Mouse (Mus musculus): ENCODE results near the gene Fam185a.

The Fam185a gene

DNA sequence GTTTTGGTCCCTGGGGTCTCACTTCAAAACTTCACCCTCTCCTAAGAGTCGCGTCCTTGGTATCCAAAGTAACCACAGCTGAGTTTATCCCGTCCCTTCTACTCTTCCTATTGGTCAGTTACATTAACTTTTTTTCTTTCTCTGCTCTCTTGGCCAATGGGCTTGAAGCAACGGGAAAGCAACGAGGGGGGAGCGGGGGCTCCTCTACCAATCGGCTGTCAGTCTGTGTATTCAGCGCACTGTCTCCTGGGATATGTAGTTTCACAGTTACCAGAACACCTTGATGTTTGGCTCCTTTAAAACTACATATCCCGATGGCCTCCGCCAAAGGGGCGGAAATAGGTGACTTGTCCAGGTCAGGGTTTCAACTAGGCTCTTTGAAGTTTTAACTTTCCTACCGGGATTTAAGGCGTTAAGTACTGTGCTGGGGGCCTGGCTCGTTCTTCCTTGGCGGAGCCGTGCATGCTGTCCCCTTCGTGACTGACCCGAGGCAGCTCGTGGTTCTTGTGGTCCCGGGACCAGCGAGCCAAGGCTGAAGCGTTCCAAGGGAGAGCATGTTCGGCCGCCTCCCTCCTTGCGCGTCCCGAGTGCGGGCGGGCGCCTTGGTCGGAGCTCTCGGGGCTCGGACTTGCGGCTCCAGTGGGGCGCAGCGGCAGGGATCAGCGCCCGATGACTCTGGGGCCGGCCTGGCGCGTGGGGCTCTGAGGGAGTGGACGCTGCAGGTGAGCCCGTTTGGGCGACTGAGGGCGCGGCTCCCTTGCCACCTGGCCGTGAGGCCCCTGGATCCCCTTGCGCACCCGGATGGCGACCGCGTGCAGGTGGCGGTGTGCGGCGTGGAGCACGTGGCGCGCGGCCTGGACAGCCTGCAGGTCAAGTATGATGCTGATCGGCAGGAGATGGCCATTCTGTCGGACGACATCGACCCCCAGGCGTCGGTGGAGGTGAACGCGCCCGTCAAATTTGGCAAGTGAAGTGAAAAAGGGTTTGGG is at the start of gene Fam185a, which contains the start of gene Ccdc146:
Gene Fam185a (plus strand): TSS at position 345 of the 989 bp plus-strand sequence.
Gene Ccdc146 (minus strand): TSS at position 64 of the 989 bp plus-strand sequence.
- DNase-seq (ENCODE audit: low read depth) = peak; percentile 96

DNA sequence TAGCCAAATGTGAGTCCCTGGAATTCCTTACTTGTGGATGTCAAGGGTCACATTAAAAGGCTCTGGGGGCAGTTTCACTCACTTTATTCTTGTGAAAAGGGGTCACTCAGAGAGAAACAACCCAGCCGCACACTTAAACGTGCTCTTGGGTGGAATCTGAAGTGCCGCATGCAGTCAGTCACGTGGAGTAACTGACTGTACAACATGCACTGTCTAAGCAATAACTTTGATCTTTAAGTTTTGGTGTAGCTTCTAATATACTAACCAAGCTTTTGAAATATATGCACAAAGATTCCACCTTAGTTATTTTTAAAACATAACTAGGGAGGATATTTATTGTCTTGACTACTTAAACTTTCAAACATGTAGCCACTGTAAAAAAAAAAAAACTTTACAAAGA is 47.8 kb upstream of the Fam185a start:
- no peak for DNase-seq (ENCODE audit: low read depth)

DNA sequence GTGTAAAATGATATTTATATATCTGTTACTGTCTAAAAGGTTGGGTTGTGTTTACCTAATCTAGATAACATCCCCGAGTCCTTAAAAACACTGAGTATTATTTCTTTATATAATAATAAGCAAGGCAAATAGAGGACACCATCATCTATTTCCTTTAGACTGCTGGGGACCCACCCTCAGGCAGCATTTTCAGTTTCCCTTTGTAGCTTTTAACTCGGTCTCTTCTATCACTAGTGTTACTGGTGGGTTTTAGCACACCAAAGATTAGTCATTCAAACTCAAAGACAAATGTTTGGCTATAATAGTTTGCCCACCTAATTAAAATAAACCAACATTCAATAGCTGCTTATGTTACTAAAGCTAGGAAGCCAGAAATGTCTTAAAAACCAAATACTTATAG is 46.4 kb upstream of the Fam185a start:
- DNase-seq (ENCODE audit: low read depth) = no peak

DNA sequence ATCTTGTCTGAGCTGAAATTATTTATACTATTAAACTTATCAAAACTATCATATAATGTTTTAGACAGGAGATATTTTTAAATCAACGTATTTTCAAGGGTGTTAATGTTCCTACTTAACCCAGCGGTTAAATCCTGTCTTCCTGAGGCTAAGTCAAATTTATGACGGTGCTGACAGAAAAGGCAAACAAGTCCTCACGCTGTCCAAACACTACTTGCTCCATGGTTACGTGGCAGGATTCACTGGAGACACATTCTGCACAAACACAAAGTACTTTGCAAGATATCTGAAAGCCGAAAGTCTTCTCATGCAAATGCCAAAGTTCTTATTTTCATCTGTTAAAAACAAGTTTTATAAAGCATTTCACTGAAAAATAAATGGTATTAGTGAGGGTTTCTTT is 42.8 kb upstream of the Fam185a start:
- DNase-seq (ENCODE audit: low read depth) = no peak

DNA sequence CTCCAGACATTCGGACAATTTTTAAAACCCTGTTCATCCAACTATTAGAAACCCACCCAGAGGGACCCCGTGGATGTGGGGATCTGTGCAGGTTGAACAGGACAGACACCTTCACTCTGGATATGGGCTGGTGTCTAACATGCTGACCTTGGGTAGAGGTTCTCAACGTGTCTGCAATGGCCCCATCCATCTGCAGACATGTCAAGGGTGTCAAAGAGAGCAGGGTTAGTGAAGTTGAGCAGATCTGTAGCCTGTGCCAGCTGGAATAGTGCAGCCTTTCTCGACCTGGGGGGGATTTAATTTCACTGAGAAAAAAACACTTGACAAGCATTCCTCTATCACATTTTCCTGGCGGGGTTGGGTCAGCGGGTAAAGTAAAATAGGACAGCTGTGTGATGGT is 42.1 kb upstream of the Fam185a start:
- DNase-seq (ENCODE audit: low read depth) = no peak

DNA sequence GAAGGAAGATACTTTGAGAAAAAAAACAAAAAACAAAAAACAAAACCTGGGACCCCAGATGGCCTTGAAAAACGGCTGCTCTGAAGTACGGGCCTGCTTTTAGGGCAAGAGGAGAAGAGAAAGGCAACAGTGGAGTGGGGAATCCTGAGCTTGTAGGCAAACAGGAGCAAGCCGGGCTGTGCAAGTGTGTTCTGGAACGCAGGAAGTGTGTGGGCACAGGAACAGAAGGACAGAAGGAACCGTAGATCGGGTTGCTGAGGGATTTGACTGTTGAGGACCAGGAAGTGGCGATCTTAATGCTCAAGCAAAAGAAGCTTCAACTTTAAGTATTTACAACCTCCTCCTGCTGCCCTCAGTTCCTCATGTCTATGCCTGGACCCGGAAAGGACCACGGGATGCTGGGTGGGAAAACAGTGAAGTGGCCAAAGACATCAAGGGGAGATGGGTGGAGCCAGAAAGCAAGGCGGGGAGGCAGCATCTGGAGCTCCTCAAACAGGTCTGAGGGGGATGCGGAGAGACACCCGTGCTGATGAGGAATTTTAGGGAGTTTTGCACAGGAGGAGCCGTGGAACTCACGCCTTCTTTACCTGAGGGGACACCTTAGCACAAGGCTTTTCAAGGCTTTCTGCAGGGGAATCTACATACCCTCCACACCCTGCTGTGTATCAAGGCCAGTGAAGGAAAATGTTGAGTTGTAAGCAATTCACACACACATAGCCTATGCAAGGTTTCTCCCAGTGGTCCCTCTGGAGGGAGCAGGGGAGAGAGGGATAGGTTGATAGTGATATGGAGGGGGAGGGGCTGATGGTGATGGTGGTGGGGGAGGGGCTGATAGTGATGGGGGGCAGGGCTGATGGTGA is 41.1 kb upstream of the Fam185a start:
- no peak for DNase-seq (ENCODE audit: low read depth)

DNA sequence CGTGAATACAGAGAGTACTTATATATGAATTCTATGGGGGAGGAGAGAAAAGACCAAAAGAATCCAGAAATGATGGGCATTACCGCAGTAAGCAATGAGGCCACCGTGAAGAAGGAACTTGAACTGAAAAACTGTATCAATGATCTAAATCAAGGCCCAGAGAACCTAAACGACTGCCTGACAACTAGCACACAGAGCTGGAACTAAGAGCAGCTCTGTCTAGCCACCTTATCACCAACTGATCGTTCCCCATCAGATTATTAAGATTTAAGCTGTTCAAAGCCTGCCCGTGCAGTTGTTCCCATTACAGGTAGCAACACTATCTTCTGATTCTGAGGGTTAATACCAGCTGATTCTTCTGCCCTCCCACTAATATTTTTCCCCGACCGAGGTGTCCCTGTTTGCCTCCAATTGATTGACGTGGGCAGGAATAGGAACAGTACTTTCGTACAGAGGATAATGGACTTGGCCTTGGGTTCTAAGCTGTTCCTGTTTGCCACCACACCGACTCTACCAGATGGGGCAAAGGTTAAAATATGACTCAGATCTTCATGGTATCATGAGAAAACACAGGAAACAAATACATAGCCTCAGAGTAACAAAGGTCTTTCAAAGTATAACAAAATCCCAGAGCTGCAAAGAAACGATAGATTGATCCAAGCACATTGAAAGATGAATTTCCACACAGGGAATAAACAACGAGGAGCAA is 40.4 kb upstream of the Fam185a start:
- DNase-seq (ENCODE audit: low read depth) = no peak

DNA sequence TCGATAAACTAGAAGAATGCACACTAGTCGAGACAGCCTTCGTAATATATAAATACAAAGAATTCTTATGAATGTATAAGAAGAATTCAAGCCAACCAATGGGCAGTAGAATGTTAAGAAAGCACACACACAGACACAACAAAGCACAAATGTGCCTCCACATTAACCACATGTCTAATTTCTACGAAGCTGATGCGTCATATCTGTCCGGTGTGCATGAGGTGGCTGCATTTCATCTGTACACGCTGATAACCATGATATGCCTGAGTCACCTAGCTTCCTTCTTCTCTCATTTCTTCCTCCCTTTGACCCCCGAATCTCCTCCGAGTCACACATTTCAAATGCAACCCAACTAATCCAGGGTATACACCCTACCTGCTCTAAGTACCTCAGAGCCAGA is 39.8 kb upstream of the Fam185a start:
- no peak for DNase-seq (ENCODE audit: low read depth)

DNA sequence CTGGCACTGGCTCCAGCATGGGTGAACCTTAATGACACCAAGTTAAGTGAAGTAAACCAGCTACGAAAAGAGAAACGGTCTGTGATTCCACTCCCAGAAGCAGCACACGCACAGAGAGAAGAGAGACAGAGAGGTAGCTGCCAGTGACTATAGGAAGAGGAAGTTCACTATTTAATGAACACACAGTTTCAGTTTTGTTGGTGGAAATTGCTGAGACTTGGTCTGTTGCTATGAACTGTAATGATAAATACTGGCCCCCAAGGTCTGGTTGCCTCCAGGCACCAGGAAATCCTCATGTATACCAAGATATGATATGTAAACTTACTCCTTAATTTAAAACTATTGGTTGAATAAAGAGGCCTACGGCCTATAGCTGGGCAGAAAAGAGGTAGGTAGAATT is 38.3 kb upstream of the Fam185a start:
- DNase-seq (ENCODE audit: low read depth) = no peak

DNA sequence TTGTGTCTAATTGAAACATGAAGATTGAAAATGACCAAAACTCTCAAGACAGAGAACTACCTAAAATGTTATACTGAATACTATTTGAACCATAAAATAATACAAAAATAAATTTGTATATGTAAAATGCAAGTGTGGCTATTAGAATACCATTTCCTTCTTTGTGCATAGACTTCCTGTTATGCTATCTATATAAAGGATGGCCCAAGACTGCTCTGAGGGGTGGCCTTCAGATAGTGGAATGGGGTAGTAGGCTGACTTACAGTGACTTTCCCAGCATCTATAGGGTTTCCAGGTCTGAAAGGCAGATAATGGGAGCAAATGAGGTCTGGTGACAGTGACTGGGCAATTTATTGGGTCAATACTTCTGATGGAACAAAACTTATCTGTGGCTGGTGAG is 37.4 kb upstream of the Fam185a start:
- no peak for DNase-seq (ENCODE audit: low read depth)

DNA sequence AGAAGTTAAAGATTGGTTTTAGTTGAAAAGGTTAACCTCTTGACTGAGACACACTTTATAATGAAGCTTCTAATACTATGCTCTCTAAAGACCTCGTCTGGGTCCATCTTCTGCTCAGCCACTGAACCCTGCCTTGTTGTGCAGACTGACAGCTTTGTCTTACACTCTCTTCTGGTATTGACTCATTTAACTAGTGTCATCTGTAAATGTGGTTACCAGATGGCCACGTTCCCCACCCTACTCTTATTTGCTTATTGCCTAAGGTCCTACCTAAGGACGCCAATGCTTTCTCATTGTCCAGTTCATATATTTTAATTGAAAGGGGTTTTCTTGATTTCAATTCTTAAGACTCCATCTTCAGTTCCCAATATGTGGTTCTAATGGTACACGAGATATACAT is 35.9 kb upstream of the Fam185a start:
- DNase-seq (ENCODE audit: low read depth) = no peak

DNA sequence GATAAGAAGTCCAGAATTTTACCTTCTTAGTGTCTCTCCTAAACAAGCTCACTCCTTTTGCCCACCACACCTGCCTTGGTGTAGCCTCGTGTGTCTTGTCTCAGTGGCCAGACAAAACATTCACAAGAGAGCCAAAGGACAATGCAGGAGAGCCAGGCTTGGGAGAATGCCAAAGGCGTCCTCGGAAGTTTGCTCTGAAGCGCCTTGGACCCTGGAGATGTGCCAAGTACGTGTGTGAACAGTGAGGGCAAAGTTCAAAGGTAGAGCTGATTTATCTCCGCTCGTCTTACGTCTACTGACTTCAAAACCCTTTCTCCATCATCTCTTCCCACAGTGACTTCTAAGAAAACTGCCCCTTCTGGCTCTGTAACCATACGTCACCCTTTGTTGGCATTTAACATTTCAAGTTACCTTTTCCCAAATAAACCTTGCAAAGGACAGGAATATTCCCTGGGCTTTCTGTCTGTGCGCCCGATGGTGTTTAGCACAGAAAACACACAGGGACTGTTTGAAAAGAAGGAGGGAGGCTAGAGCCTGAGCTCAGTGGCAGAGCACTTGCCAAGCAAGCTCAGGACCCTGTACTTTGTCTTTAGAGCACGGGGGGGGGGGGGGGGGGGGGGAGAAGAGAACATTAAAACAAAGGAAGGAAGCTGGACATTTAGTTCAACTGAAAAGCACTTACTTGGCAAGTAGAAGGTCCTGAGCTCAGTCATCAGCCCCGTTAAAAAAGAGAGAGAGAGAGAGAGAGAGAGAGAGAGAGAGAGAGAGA is 33.0 kb upstream of the Fam185a start:
- DNase-seq (ENCODE audit: low read depth) = no peak

DNA sequence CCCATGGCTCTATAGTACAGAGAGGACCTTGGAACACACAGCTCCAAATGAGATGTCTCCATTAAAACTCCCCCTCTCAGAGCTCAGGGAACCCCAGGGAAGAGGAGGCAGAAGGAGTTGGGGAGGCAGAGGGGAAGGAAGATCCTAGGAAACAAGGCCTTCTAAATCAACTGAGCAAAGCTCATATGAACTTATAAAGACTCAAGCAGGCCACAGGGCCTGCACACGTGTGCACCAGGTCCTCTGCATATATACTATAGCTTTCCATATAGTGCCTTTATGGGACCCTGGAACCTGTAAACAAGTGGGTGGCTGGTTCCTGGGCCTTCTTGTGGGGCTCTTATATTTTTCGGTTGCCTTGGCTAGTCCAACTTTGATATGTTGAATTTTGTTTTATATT is 30.2 kb upstream of the Fam185a start:
- no peak for DNase-seq (ENCODE audit: low read depth)

DNA sequence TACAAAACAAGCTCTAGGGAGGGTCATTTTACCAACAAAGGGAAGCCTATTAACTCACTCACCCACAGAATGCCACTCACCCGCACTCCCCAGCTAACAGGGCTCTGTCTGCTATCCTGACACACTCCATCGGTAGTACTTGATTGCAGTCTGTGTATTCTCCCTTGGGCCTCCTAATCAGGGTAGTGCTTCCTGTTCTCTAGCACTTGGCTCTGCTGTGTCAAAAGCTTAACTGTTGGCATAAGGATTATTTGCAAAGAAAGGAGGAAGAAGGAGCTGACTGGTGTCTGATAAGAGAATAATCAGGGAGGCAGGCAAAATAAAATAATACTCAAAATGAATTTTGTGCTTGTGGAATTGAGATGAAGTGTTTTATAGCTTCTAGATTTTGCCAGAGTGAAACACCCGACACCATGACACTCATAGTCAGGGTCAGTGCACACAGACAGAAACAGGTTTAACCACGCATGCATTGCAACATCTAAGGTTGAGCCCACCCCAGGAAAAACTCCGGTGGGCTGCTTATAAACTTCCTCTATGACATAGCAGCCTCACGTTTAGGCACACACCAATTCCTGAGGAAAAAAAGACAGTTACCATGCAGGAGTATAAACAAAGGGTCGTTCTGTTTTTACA is 29.4 kb upstream of the Fam185a start:
- DNase-seq (ENCODE audit: low read depth) = no peak

DNA sequence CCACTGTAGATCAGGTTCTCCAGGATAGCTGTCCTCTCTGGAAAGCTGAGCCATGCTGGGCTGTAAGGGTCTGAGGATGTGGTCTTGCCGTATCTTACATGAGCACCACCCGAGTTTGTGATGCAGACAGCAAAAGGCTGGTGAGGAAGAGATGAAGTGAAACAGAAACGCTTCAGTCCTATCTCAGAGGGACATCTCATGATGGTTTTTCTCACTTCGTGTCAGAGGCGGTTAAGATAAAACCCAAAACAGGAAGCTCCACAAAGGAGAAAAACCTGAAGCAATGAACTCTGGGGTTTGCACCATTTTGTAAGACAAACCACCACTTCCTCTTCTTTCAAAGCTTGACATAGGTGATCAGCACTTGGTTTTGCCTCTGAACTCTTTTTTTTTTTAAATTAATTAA is 13.5 kb upstream of the Fam185a start:
- DNase-seq (ENCODE audit: low read depth) = peak; percentile 92

DNA sequence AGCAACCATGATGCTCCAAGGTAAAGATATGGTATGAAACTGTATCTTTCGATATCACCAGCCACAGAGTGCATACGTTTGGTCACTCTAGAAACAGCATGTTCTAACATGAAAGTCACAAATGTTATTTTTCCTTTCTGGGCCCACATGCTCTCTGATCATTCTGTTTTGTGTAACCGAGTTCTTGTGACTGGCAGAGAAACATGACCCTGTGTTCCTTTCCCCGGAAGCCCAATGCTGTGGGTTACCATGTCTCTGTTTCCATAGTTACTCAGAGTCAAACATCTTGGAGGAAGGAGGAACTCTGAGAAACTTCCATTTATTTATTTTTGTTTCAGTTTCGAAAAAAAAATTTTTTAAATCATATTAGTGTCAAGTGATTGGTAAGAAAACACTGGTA is 12.7 kb upstream of the Fam185a start:
- peak; percentile 83 for DNase-seq (ENCODE audit: low read depth)

DNA sequence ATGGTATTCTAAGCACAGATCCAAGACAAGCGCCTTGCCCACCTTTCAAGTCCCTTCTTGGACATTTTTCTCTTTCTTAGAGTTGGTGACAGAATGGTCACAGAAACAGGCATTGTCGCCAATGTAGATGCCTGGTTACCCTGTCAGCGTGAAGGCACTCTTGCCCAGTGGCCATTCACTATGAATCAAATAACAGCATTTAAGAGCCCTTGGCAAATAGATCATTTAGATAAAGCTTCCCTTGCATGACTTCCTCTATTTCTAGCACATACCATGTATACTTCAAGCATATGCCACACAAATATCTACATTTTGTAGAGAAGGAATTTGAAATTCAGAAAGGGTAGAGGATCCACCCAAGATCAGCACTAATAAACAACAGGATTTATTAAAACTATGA is 11.4 kb upstream of the Fam185a start:
- peak; percentile 14 for DNase-seq (ENCODE audit: low read depth)

DNA sequence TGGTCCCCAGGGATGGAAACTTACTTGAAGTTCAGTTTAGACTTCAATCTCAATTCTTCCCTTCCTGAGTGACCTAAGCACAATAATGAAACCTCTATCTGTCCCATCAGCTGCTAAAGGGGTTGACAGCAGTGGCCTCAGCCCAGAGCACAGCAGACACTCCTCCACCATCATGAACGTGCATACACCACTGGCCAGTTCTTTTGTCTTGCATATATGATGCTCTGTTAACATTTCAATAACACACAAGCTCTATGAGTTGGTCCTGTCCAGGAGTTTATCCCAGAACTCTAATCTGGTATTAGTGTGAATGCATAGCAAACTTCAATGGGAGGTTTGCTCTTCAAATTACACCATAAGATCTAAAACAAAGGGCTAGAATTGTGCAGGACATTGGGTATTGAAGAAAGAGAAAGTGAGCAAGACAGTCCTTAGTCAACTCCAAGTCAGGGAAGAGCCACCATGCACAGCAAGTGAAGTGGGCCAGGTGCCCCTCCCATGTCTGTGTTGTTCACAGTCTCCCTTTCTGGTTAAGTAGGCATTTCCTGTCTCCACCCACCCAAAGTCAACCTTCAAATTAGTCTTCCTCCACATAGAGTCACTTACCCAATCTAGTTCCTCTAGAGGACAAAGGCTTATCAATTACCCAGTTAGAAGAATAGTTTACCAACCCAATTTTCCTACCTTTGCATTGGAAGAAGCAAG is 10.5 kb upstream of the Fam185a start:
- DNase-seq (ENCODE audit: low read depth) = peak; percentile 64

DNA sequence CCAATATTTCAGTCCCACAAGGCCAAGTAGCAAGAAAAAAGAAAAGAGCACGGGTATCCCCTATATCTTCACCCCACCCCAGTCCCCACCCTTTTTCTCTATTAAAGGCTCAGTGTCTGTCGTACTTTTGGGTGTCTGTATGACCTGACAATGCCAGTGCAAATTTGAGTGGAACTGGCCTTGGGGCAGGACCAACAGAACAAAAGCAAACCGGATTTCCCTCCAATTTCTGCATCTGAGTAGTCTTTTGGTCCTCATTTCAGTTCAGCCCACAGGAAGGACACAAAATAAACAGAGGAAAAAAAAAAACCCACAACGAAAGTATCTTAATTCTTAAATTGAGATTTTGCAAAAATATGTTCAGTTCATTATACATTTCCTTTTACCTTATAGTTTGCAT is 6.1 kb upstream of the Fam185a start:
- DNase-seq (ENCODE audit: low read depth) = no peak

DNA sequence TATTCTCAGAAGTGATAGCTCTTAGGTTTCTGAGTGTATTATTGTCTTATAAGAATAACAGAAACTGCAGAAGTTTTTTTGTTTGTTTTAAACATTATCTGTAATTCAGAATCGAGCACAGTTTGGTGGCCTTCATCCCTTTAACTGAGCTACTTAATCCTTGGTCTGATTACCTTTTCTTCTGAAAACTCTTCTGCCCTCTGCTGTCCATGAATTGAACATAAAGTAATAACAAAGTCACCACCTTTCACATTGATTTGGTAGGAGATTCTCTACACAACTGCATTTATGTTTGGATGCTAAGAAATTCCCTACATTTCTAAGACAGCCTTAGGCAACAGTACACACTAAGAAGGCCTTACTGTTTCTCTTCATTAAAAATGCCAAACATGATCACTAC is 4.1 kb upstream of the Fam185a start:
- DNase-seq (ENCODE audit: low read depth) = peak; percentile 80
